Mouse (Mus musculus) heart, adult 2 months (tissue): ENCODE measurements at regions not wholly inside any gene's neighbourhood (a gene's known extent, or its start where the extent isn't known, plus 50 kb on each side); places are given as distances from the start of the nearest gene placed in this dataset.

Experiments used
- CTCF ChIP-seq: fragments of 200-600 bp; IDR thresholded peaks from 2 replicates; pipeline ENCODE4 v1.8.1; 2022; ENCODE audit warnings: antibody characterized with exemption, mild to moderate bottlenecking, moderate library complexity
- EP300 ChIP-seq: fragments of 200-500 bp; IDR thresholded peaks from 2 replicates; pipeline ENCODE4 v1.6.1; 2011; ENCODE audit warnings: low read depth, low read length, control low read depth; ENCODE audit not compliant: insufficient read depth

DNA sequence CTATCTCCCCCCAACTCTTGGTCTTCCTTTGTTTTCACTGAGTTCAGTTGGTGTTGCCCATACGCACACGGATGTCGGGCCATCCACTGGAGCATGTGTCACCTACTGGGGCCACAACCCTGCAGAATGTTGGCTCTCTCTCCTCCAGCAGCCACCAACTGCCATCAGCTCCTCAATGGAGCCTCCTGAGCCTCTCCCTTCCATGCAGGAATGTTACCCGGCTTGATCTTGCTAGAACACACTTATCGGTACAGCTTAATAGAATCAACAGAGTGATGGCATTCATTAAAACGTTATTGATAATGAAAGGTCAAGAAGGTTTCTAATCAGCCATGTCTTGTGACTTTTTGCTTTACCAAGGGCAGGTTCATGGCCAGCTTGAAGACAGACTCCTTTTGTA, 543.7 kb downstream of the Gm19410 start:
- TF ChIP-seq CTCF: no peak
- no peak for TF ChIP-seq EP300
